Mouse (Mus musculus) C2C12 (cell line): Measurements from ENCODE around the gene Ttll8.

Experiments used
- CTCF ChIP-seq: IDR thresholded peaks from one replicate; pipeline ENCODE4 v1.5.1; 2011; ENCODE audit not compliant: control insufficient read depth, insufficient read depth, insufficient read length
- MYOG ChIP-seq: IDR thresholded peaks from one replicate; pipeline ENCODE4 v1.6.1; 2011; ENCODE audit not compliant: control insufficient read depth, insufficient read length; ENCODE audit errors: extremely low read depth

DNA sequence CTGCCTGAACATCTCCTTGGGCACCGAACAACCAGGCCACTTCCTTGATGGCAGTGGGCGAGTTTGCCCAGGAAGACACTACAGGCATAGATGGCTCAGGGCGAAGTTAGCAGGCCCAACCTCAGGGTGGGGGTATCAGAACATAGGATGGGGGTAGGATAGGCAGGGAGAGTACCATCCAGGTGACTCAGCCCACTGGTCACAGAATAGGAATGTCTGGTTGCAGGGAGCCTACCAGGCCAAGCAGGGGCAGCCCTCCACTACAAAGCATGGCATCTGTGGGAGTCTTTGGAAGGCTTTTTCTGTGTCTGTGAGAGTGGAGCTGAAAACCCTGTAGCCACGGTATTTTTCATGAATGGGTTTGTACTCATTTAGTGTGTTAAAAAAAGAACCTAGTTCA lies 3.3 kb upstream of the Ttll8 start:
- TF ChIP-seq CTCF = no peak
- no peak for TF ChIP-seq MYOG
